Mouse (Mus musculus) midbrain, embryonic 10.5 days (tissue): Measurements from ENCODE around the gene Abtb2. TPM values are rescaled to one million over a fixed set of nuclear protein-coding genes. Genes with fewer than 3 reads are reported as not detected.

Experiments used
- DNase-seq: peaks from one replicate; pipeline ENCODE4 v3.0.0-alpha.2; 2017; ENCODE audit warnings: low spot score
- H3K27ac ChIP-seq: fragments of 300-500 bp; sonication (generic); replicated peaks from 2 replicates; pipeline ENCODE4 v1.5.1; 2016; ENCODE audit warnings: mild to moderate bottlenecking
- H3K27me3 ChIP-seq: fragments of 300-500 bp; sonication (generic); 2 replicates; pipeline ENCODE4 v1.6.1; 2016; ENCODE audit warnings: low read depth, mild to moderate bottlenecking; ENCODE audit not compliant: poor library complexity, severe bottlenecking
- H3K36me3 ChIP-seq: fragments of 300-500 bp; sonication (generic); 2 replicates; pipeline ENCODE4 v1.6.1; 2016; ENCODE audit warnings: mild to moderate bottlenecking, moderate library complexity
- H3K4me1 ChIP-seq: fragments of 300-500 bp; sonication (generic); 2 replicates; pipeline ENCODE4 v1.6.1; 2016
- H3K4me3 ChIP-seq: fragments of 300-500 bp; sonication (generic); 2 replicates; pipeline ENCODE4 v1.5.1; 2016; ENCODE audit warnings: mild to moderate bottlenecking, moderate library complexity
- H3K9me3 ChIP-seq: fragments of 300-500 bp; sonication (generic); replicated peaks from 2 replicates; pipeline ENCODE4 v1.6.1; 2016; ENCODE audit warnings: mild to moderate bottlenecking
- WGBS: fragments of 180-500 bp; shearing (Covaris S2); methylation state at CpG from one replicate; pipeline ENCODE4 v1.1.7; 2016; 5-methylcytosine and 5-hydroxymethylcytosine counted together
- polyA plus RNA-seq: library from polyadenylated mRNA; unstranded; fragments of >200 nt; fragmentation: Nextera tagmentation; extraction: Ambion mirVana; gene quantifications from 2 replicates; pipeline ENCODE4 v1.2.1, GENCODE M21; 2016

Gene Abtb2
- polyA plus RNA-seq, 1 experiment from 2014 or later = 11.5 TPM

GRCm38 (mm10) chr2:103659648-103660556 lies 93.8 kb downstream of the Abtb2 start:
- 63% methylated on average over 15 of the region's 15 CpGs for WGBS
- no peaks in the 10 kb centered on the region for H3K9me3 ChIP-seq
- peak overlapping the region; percentile 83 for H3K27ac ChIP-seq
- peaks cover 64% of the 10 kb centered on the region for H3K4me1 ChIP-seq
- peak; percentile 44 for DNase-seq
- H3K36me3 ChIP-seq = no peaks in the 10 kb centered on the region
- no peak overlapping the region for H3K4me3 ChIP-seq
- H3K27me3 ChIP-seq = peaks cover 9% of the 10 kb centered on the region; the same call in 1 of the 2 replicates

- 27% methylated on average over 1 of the region's 1 CpGs for WGBS
- H3K9me3 ChIP-seq = no peaks in the 10 kb centered on the region
- no peak overlapping the region for H3K4me3 ChIP-seq
- no peaks in the 10 kb centered on the region for H3K36me3 ChIP-seq
- H3K4me1 ChIP-seq = peaks cover 52% of the 10 kb centered on the region
- H3K27ac ChIP-seq = peak overlapping the region; percentile 61
- DNase-seq = no peak
- H3K27me3 ChIP-seq = peaks cover 9% of the 10 kb centered on the region; the same call in 1 of the 2 replicates
These were observed 95.6 kb downstream of the Abtb2 start for GRCm38 (mm10) chr2:103661696-103662095.

- H3K27me3 ChIP-seq = peaks cover 9% of the 10 kb centered on the region; the same call in 1 of the 2 replicates
- peaks cover 52% of the 10 kb centered on the region for H3K4me1 ChIP-seq
- H3K27ac ChIP-seq = peak overlapping the region; percentile 61
- no peaks in the 10 kb centered on the region for H3K36me3 ChIP-seq
- H3K4me3 ChIP-seq = no peak overlapping the region
- no peaks in the 10 kb centered on the region for H3K9me3 ChIP-seq
- DNase-seq = no peak
- WGBS = 70% methylated on average over 4 of the region's 4 CpGs
These were observed 96.0 kb downstream of the Abtb2 start for GRCm38 (mm10) chr2:103662121-103662520.

GRCm38 (mm10) chr2:103664341-103664740 lies 98.2 kb downstream of the Abtb2 start:
- Histone ChIP-seq H3K36me3 (no peaks in the 10 kb centered on the region), H3K9me3 (no peaks in the 10 kb centered on the region), H3K27ac (no peak overlapping the region), H3K4me1 (peaks cover 51% of the 10 kb centered on the region), H3K27me3 (peaks cover 7% of the 10 kb centered on the region; the same call in 1 of the 2 replicates), H3K4me3 (no peak overlapping the region)
- 78% methylated on average over 6 of the region's 6 CpGs for WGBS
- no peak for DNase-seq

GRCm38 (mm10) chr2:103667962-103668815 lies 102.1 kb downstream of the Abtb2 start:
- Histone ChIP-seq H3K9me3 (no peaks in the 10 kb centered on the region), H3K4me1 (peaks cover 35% of the 10 kb centered on the region), H3K36me3 (no peaks in the 10 kb centered on the region), H3K27me3 (no peaks in the 10 kb centered on the region), H3K4me3 (no peak overlapping the region), H3K27ac (no peak overlapping the region)
- DNase-seq = no peak
- WGBS = 84% methylated on average over 8 of the region's 8 CpGs

- no peaks in the 10 kb centered on the region for H3K36me3 ChIP-seq
- H3K27me3 ChIP-seq = no peaks in the 10 kb centered on the region
- H3K4me1 ChIP-seq = peaks cover 34% of the 10 kb centered on the region
- WGBS = 82% methylated on average over 8 of the region's 8 CpGs
- H3K27ac ChIP-seq = no peak overlapping the region
- H3K4me3 ChIP-seq = no peak overlapping the region
- DNase-seq = no peak
- no peaks in the 10 kb centered on the region for H3K9me3 ChIP-seq
These were observed 102.8 kb downstream of the Abtb2 start for GRCm38 (mm10) chr2:103668939-103669338.

- Histone ChIP-seq H3K36me3 (no peaks in the 10 kb centered on the region), H3K9me3 (no peaks in the 10 kb centered on the region), H3K27me3 (no peaks in the 10 kb centered on the region), H3K27ac (no peak overlapping the region), H3K4me1 (peaks cover 30% of the 10 kb centered on the region), H3K4me3 (no peak overlapping the region)
- 79% methylated on average over 4 of the region's 4 CpGs for WGBS
- no peak for DNase-seq
These were observed 103.5 kb downstream of the Abtb2 start for GRCm38 (mm10) chr2:103669561-103669960.

- no peak for DNase-seq
- no peaks in the 10 kb centered on the region for H3K27me3 ChIP-seq
- peaks cover 30% of the 10 kb centered on the region for H3K4me1 ChIP-seq
- no peak overlapping the region for H3K27ac ChIP-seq
- WGBS = 73% methylated on average over 3 of the region's 3 CpGs
- H3K36me3 ChIP-seq = no peaks in the 10 kb centered on the region
- H3K9me3 ChIP-seq = no peaks in the 10 kb centered on the region
- no peak overlapping the region for H3K4me3 ChIP-seq
These were observed 104.2 kb downstream of the Abtb2 start for GRCm38 (mm10) chr2:103670276-103670680.

- H3K4me1 ChIP-seq = peaks cover 41% of the 10 kb centered on the region
These were observed 106.5 kb downstream of the Abtb2 start for GRCm38 (mm10) chr2:103672573-103673119.

GRCm38 (mm10) chr2:103673609-103674008 lies 107.5 kb downstream of the Abtb2 start:
- H3K4me1 ChIP-seq = peaks cover 42% of the 10 kb centered on the region
- H3K36me3 ChIP-seq = no peaks in the 10 kb centered on the region
- H3K27me3 ChIP-seq = no peaks in the 10 kb centered on the region
- H3K9me3 ChIP-seq = no peaks in the 10 kb centered on the region
- WGBS = 86% methylated on average over 4 of the region's 4 CpGs
- no peak for DNase-seq
- no peak overlapping the region for H3K4me3 ChIP-seq
- H3K27ac ChIP-seq = no peak overlapping the region

More at GRCm38 (mm10) chr2:103672573-103673119, 106.5 kb downstream of the Abtb2 start:
- no peaks in the 10 kb centered on the region for H3K9me3 ChIP-seq
- H3K36me3 ChIP-seq = no peaks in the 10 kb centered on the region
- 0 out of 2 replicates have a peak overlapping the region, but pooled peaks have one; percentile 13 for H3K27ac ChIP-seq
- 85% methylated on average over 7 of the region's 7 CpGs for WGBS
- DNase-seq = no peak
- H3K27me3 ChIP-seq = no peaks in the 10 kb centered on the region
- no peak overlapping the region for H3K4me3 ChIP-seq

- Histone ChIP-seq H3K27me3 (no peaks in the 10 kb centered on the region), H3K27ac (no peak overlapping the region; the same call in 1 of the 2 replicates), H3K9me3 (no peaks in the 10 kb centered on the region), H3K4me3 (no peak overlapping the region), H3K4me1 (peaks cover 25% of the 10 kb centered on the region), H3K36me3 (no peaks in the 10 kb centered on the region)
- 90% methylated on average over 5 of the region's 5 CpGs for WGBS
- no peak for DNase-seq
These were observed 109.3 kb downstream of the Abtb2 start for GRCm38 (mm10) chr2:103675391-103675790.

GRCm38 (mm10) chr2:103676808-103677207 lies 110.7 kb downstream of the Abtb2 start:
- Histone ChIP-seq H3K27ac (no peak overlapping the region; the same call in 1 of the 2 replicates), H3K4me1 (peaks cover 21% of the 10 kb centered on the region), H3K27me3 (no peaks in the 10 kb centered on the region), H3K4me3 (no peak overlapping the region), H3K9me3 (no peaks in the 10 kb centered on the region), H3K36me3 (no peaks in the 10 kb centered on the region)
- 77% methylated on average over 2 of the region's 2 CpGs for WGBS
- DNase-seq = no peak
